In genomic region chr10:86891066-86891465, GRCm38 (mm10) we compare ENCODE assay signal across 26 mouse cellular contexts.
"Had no signal": no experiment of that assay in that cellular context is flagged by ENCODE, and none has a peak within 500 bp of the region (broad histone marks: within the 10 kb centered on the region; RNA-seq: fewer than 3 reads in every experiment).

No protein-coding gene starts in this region.

- H3K36me3 ChIP-seq: heart, embryonic 12.5 days; heart, embryonic 13.5 days; heart, embryonic 15.5 days; hindbrain, embryonic 10.5 days; hindbrain, embryonic 12.5 days; hindbrain, embryonic 13.5 days; hindbrain, embryonic 15.5 days; intestine, embryonic 15.5 days; kidney, embryonic 15.5 days had no signal

- H3K4me1 ChIP-seq: heart, embryonic 12.5 days; heart, embryonic 13.5 days; heart, embryonic 15.5 days; hindbrain, embryonic 12.5 days; hindbrain, embryonic 13.5 days; hindbrain, embryonic 15.5 days; intestine, embryonic 15.5 days; kidney, embryonic 15.5 days had no signal

- H3K27me3 ChIP-seq: heart, embryonic 12.5 days; heart, embryonic 13.5 days; heart, embryonic 15.5 days; hindbrain, embryonic 12.5 days; hindbrain, embryonic 13.5 days; hindbrain, embryonic 15.5 days; intestine, embryonic 15.5 days; kidney, embryonic 15.5 days had no signal

- H3K27ac ChIP-seq: heart, embryonic 13.5 days; heart, embryonic 15.5 days; hindbrain, embryonic 10.5 days; hindbrain, embryonic 12.5 days; hindbrain, embryonic 13.5 days; hindbrain, embryonic 14.5 days; hindbrain, embryonic 15.5 days; hindbrain, postnatal 0 days; intestine, embryonic 15.5 days; kidney, embryonic 15.5 days; kidney, postnatal 0 days; left cerebral cortex, adult 2 months had no signal

- DNase-seq: heart, postnatal 10 days; heart, postnatal 14 days; heart, postnatal 36 days; kidney, adult 11 months; kidney, adult 18-20 months; kidney, adult 2 months; kidney, adult 8-10 months; kidney, adult 9 months; kidney, postnatal 10 days; kidney, postnatal 14 days; kidney, postnatal 25 days; kidney, postnatal 36 days; kidney, postnatal 4 days had no signal

- H3K4me3 ChIP-seq: heart, embryonic 12.5 days; heart, embryonic 13.5 days; heart, embryonic 15.5 days; hindbrain, embryonic 10.5 days; hindbrain, embryonic 12.5 days; hindbrain, embryonic 13.5 days; hindbrain, embryonic 15.5 days; intestine, embryonic 15.5 days; kidney, embryonic 15.5 days; left cerebral cortex, adult 2 months had no signal

- H3K9me3 ChIP-seq: heart, embryonic 12.5 days; heart, embryonic 13.5 days; heart, embryonic 15.5 days; hindbrain, embryonic 10.5 days; hindbrain, embryonic 12.5 days; hindbrain, embryonic 13.5 days; hindbrain, embryonic 15.5 days; intestine, embryonic 15.5 days; kidney, embryonic 15.5 days had no signal
